Mouse (Mus musculus) effector memory CD4-positive, alpha-beta T cell, adult 5 months (primary cell): Measurements from ENCODE around the gene Mcm8. TPM values are rescaled to one million over a fixed set of nuclear protein-coding genes. Genes with fewer than 3 reads are reported as not detected.

ENCODE experiments used
- polyA plus RNA-seq: library from polyadenylated mRNA; unstranded; fragments of 100-300 nt; shearing (Covaris generic); gene quantifications from one replicate; pipeline ENCODE4 v1.2.1, GENCODE M21; 2017

The Mcm8 gene
- 1.1 TPM for polyA plus RNA-seq

GRCm38 (mm10) chr2:132815608-132816314, at the start of gene Mcm8, which contains the start of gene Trmt6:
Gene Mcm8, plus strand, starts transcription at chr2:132816141.
Gene Trmt6, minus strand, starts transcription at chr2:132816055.

GRCm38 (mm10) chr2:132780978-132781377, 35.0 kb upstream of the Mcm8 start, which contains the start of gene Chgb:
Gene Chgb, plus strand, starts transcription at chr2:132781278.

GRCm38 (mm10) chr2:132846407-132847358, 30.7 kb downstream of the Mcm8 start, which contains the start of gene Crls1:
Gene Crls1, plus strand, starts transcription at chr2:132846666.

GRCm38 (mm10) chr2:132880844-132881645, 65.1 kb downstream of the Mcm8 start, which contains the start of gene Lrrn4:
Gene Lrrn4, minus strand, starts transcription at chr2:132880891.

Other genes with a start within 250 kb of the Mcm8 start
- 182 TPM for gene Gpcpd1, start 228.4 kb upstream of the Mcm8 start, polyA plus RNA-seq
- 95.2 TPM for gene Shld1, start 129.2 kb upstream of the Mcm8 start, polyA plus RNA-seq
- gene Chgb, start 34.9 kb upstream of the Mcm8 start, polyA plus RNA-seq, result 0.22 TPM
- gene Trmt6, start 86 bp upstream of the Mcm8 start, polyA plus RNA-seq, result 21.7 TPM
- 15.6 TPM for gene Crls1, start 30.5 kb downstream of the Mcm8 start, polyA plus RNA-seq
- gene Lrrn4, start 64.8 kb downstream of the Mcm8 start, polyA plus RNA-seq, result 0.10 TPM
- gene Fermt1, start 129.8 kb downstream of the Mcm8 start, polyA plus RNA-seq, result 0.30 TPM